Mouse (Mus musculus) adrenal gland, postnatal 10 days (tissue): ENCODE results near the gene Gm45623. TPM values are rescaled to one million over a fixed set of nuclear protein-coding genes. Genes with fewer than 3 reads are reported as not detected.

Experiments used
- total RNA-seq, 2 experiments: library from RNA; stranded (reverse); gene quantifications; 2 replicates each; pipeline ENCODE4 v1.2.3; 2021

Gm45623 gene
- total RNA-seq, 2 experiments from 2014 or later, result 0.24 TPM; not detected in 1

Other genes starting within 250 kb of the Gm45623 start
- gene Fbxl21, start 231.4 kb downstream of the Gm45623 start, total RNA-seq, result 1 to 10 TPM; 2.5 to 4.5 TPM
- gene Lect2, start 205.3 kb downstream of the Gm45623 start, total RNA-seq, result 10 to 100 TPM; 31.2 to 68.1 TPM
- 10 to 100 TPM; 52.0 to 57.7 TPM for gene Tgfbi, start 144.3 kb downstream of the Gm45623 start, total RNA-seq
- 10 to 100 TPM; 51.6 to 59.0 TPM for gene Smad5, start 50.8 kb downstream of the Gm45623 start, total RNA-seq
- gene Trpc7, start 142.2 kb upstream of the Gm45623 start, total RNA-seq, result under 1 TPM; 0.21 to 0.42 TPM